Mouse (Mus musculus) CH12.LX (cell line): Measurements from ENCODE around the gene Dnajc4. TPM values are rescaled to one million over a fixed set of nuclear protein-coding genes. Genes with fewer than 3 reads are reported as not detected.

Experiments used
- DNase-seq: peaks from one replicate; pipeline ENCODE4 v3.0.0-alpha.2; 2013; ENCODE audit errors: extremely low read depth
- H3K27ac ChIP-seq: 2 replicates; pipeline ENCODE4 v1.5.1; 2012; ENCODE audit warnings: low read depth, mild to moderate bottlenecking, control low read depth, moderate library complexity; ENCODE audit not compliant: insufficient read depth
- H3K27me3 ChIP-seq: replicated peaks from 2 replicates; pipeline ENCODE3; 2012; ENCODE audit warnings: inconsistent platforms
- H3K36me3 ChIP-seq, 2 experiments: replicated peaks in 1 of 2; 2 replicates each; pipeline versions ENCODE3 to v1.6.1; 2012; ENCODE audit warnings: inconsistent platforms in 1 of 2, low read length in 1 of 2, mild to moderate bottlenecking in 1 of 2, mixed read lengths in 1 of 2, moderate library complexity in 1 of 2; ENCODE audit not compliant: control insufficient read depth in 1 of 2, insufficient read depth in 1 of 2
- H3K4me1 ChIP-seq, 2 experiments: 2 replicates each; pipeline ENCODE4 v1.6.1; 2012; ENCODE audit warnings: inconsistent platforms in 1 of 2, moderate library complexity in 1 of 2; ENCODE audit not compliant: insufficient read depth in 2 of 2, control insufficient read depth in 1 of 2
- H3K4me2 ChIP-seq: 2 replicates; pipeline ENCODE4 v1.6.1; 2012; ENCODE audit warnings: low read depth, mild to moderate bottlenecking, control low read depth; ENCODE audit not compliant: poor library complexity, insufficient read depth, severe bottlenecking
- H3K4me3 ChIP-seq, 3 experiments: fragments of 150-350 bp in 1 of 3; sonication (generic) in 1 of 3; replicated peaks in 1 of 3; 2 replicates each; pipeline versions ENCODE3 to v1.5.1; 2011 to 2012; ENCODE audit warnings: low read depth in 2 of 3, low read length in 2 of 3, mild to moderate bottlenecking in 2 of 3, moderate library complexity in 2 of 3, control low read depth in 1 of 3, improper control_type of control experiment in 1 of 3, inconsistent platforms in 1 of 3, mixed read lengths in 1 of 3; ENCODE audit not compliant: poor library complexity in 1 of 3
- H3K79me2 ChIP-seq: replicated peaks from 2 replicates; pipeline ENCODE4 v1.6.1; 2012; ENCODE audit warnings: mild to moderate bottlenecking, moderate library complexity; ENCODE audit not compliant: control insufficient read depth, poor library complexity, insufficient read depth, severe bottlenecking; ENCODE audit errors: extremely low read depth
- H3K9ac ChIP-seq: 2 replicates; pipeline ENCODE4 v1.6.1; 2012; ENCODE audit warnings: low read depth, mild to moderate bottlenecking, control low read depth, moderate library complexity; ENCODE audit not compliant: insufficient read depth
- H3K9me3 ChIP-seq: replicated peaks from 2 replicates; pipeline ENCODE3; 2012; ENCODE audit warnings: low read length, inconsistent platforms, mixed read lengths
- BHLHE40 ChIP-seq: IDR thresholded peaks from 2 replicates; pipeline ENCODE4 v1.6.1; 2011; ENCODE audit warnings: mild to moderate bottlenecking, low read depth, low read length, improper control_type of control experiment
- CHD2 ChIP-seq: IDR thresholded peaks from 2 replicates; pipeline ENCODE4 v1.6.1; 2011; ENCODE audit warnings: low read length, improper control_type of control experiment
- CTCF ChIP-seq, 2 experiments: IDR thresholded peaks in 1 of 2; conservative IDR thresholded peaks in 1 of 2; 2 replicates each; pipeline ENCODE4 v1.5.1; 2011 to 2012; ENCODE audit warnings: low read depth in 2 of 2, low read length in 2 of 2, improper control_type of control experiment in 1 of 2, inconsistent platforms in 1 of 2, mild to moderate bottlenecking in 1 of 2, moderate library complexity in 1 of 2
- E2F4 ChIP-seq: IDR thresholded peaks from 2 replicates; pipeline ENCODE4 v1.6.1; 2011; ENCODE audit warnings: low read depth, low read length, improper control_type of control experiment; ENCODE audit not compliant: insufficient replicate concordance
- ELF1 ChIP-seq: IDR thresholded peaks from 2 replicates; pipeline ENCODE4 v1.6.1; 2014; ENCODE audit warnings: low read depth, mild to moderate bottlenecking, inconsistent platforms, low read length, improper control_type of control experiment
- EP300 ChIP-seq: IDR thresholded peaks from 2 replicates; pipeline ENCODE4 v1.6.1; 2011; ENCODE audit warnings: low read length, improper control_type of control experiment
- ETS1 ChIP-seq: conservative IDR thresholded peaks from 2 replicates; pipeline ENCODE4 v1.6.1; 2012; ENCODE audit warnings: low read depth, mild to moderate bottlenecking, inconsistent platforms, low read length, improper control_type of control experiment, moderate library complexity
- HCFC1 ChIP-seq: IDR thresholded peaks from 2 replicates; pipeline ENCODE4 v1.6.1; 2012; ENCODE audit warnings: low read depth, mild to moderate bottlenecking, inconsistent platforms, low read length, improper control_type of control experiment
- JUN ChIP-seq: IDR thresholded peaks from 2 replicates; pipeline ENCODE4 v1.6.1; 2011; ENCODE audit warnings: low read depth, mild to moderate bottlenecking, low read length, improper control_type of control experiment, moderate library complexity; ENCODE audit not compliant: insufficient read depth
- JUND ChIP-seq: conservative IDR thresholded peaks from 2 replicates; pipeline ENCODE4 v1.6.1; 2011; ENCODE audit warnings: low read depth, low read length, improper control_type of control experiment
- KAT2A ChIP-seq: IDR thresholded peaks from 2 replicates; pipeline ENCODE4 v1.6.1; 2012; ENCODE audit warnings: low read length, improper control_type of control experiment, inconsistent platforms; ENCODE audit not compliant: insufficient replicate concordance
- MAFK ChIP-seq: IDR thresholded peaks from 2 replicates; pipeline ENCODE4 v1.6.1; 2011; ENCODE audit warnings: low read length, improper control_type of control experiment; ENCODE audit not compliant: insufficient replicate concordance
- MAX ChIP-seq: IDR thresholded peaks from 2 replicates; pipeline ENCODE4 v1.6.1; 2011; ENCODE audit warnings: low read length, improper control_type of control experiment
- MAZ ChIP-seq: IDR thresholded peaks from 2 replicates; pipeline ENCODE4 v1.6.1; 2012; ENCODE audit warnings: low read depth, mild to moderate bottlenecking, inconsistent platforms, low read length, improper control_type of control experiment, moderate library complexity
- MYC ChIP-seq: IDR thresholded peaks from 2 replicates; pipeline ENCODE4 v1.6.1; 2011; ENCODE audit warnings: low read depth, mild to moderate bottlenecking, improper control_type of control experiment, low read length
- NRF1 ChIP-seq: IDR thresholded peaks from 2 replicates; pipeline ENCODE4 v1.6.1; 2014; ENCODE audit warnings: low read depth, mild to moderate bottlenecking, inconsistent platforms, low read length, improper control_type of control experiment, moderate library complexity
- PAX5 ChIP-seq: IDR thresholded peaks from 2 replicates; pipeline ENCODE4 v1.6.1; 2012; ENCODE audit warnings: low read length, inconsistent platforms, mixed read lengths
- POLR2A ChIP-seq: IDR thresholded peaks from 2 replicates; pipeline ENCODE4 v1.6.1; 2011; ENCODE audit warnings: low read depth, mild to moderate bottlenecking, improper control_type of control experiment, low read length
- POLR2AphosphoS2 ChIP-seq: IDR thresholded peaks from 2 replicates; pipeline ENCODE4 v1.6.1; 2011; ENCODE audit warnings: low read depth, low read length, improper control_type of control experiment
- RAD21 ChIP-seq: IDR thresholded peaks from 2 replicates; pipeline ENCODE4 v1.6.1; 2011; ENCODE audit warnings: low read depth, mild to moderate bottlenecking, low read length, improper control_type of control experiment, moderate library complexity
- RCOR1 ChIP-seq: conservative IDR thresholded peaks from 2 replicates; pipeline ENCODE4 v1.6.1; 2012; ENCODE audit warnings: low read depth, mild to moderate bottlenecking, inconsistent platforms, low read length, improper control_type of control experiment
- SMC3 ChIP-seq: IDR thresholded peaks from 2 replicates; pipeline ENCODE4 v1.6.1; 2011; ENCODE audit warnings: low read depth, low read length, improper control_type of control experiment
- TBP ChIP-seq: conservative IDR thresholded peaks from 2 replicates; pipeline ENCODE4 v1.6.1; 2011; ENCODE audit warnings: low read depth, low read length, improper control_type of control experiment
- UBTF ChIP-seq: IDR thresholded peaks from 2 replicates; pipeline ENCODE4 v1.6.1; 2012; ENCODE audit warnings: low read depth, mild to moderate bottlenecking, inconsistent platforms, low read length, improper control_type of control experiment, moderate library complexity
- ZC3H11A ChIP-seq: IDR thresholded peaks from 2 replicates; pipeline ENCODE4 v1.6.1; 2012; ENCODE audit warnings: low read depth, mild to moderate bottlenecking, inconsistent platforms, low read length, improper control_type of control experiment
- ZKSCAN1 ChIP-seq: IDR thresholded peaks from 2 replicates; pipeline ENCODE4 v1.6.1; 2012; ENCODE audit warnings: low read depth, inconsistent platforms, low read length, improper control_type of control experiment, borderline replicate concordance
- ZNF384 ChIP-seq: IDR thresholded peaks from 2 replicates; pipeline ENCODE4 v1.6.1; 2012; ENCODE audit warnings: low read depth, low read length, improper control_type of control experiment, inconsistent platforms
- dilution Hi-C: fragments of 300-500 bp; cut with MboI; formaldehyde crosslinking; loops from 2 replicates; pipeline ENCODE4 v1.14.3; 2020; ENCODE audit warnings: low sequenced_read_pairs; ENCODE audit not compliant: extremely low pct_unique_long_range_greater_than_20kb, extremely low pct_ligation_motif_present
- in situ Hi-C: fragments of 300-500 bp; cut with MboI; formaldehyde crosslinking; loops from 3 replicates; pipeline ENCODE4 v1.14.3; 2019; ENCODE audit warnings: low sequenced_read_pairs, low pct_ligation_motif_present, low pct_unique_long_range_greater_than_20kb, mixed read lengths
- polyA plus RNA-seq: library from polyadenylated mRNA; unstranded; fragments of >175 nt; gene quantifications from 2 replicates; pipeline ENCODE4 v1.2.1, GENCODE M21; 2012; ENCODE audit warnings: low read depth; ENCODE audit not compliant: insufficient read length
- total RNA-seq, 2 experiments: library from RNA; depleted of rRNA; stranded (reverse); fragments of 300-350 nt in 1 of 2; fragments of >200 nt in 1 of 2; gene quantifications; 2 replicates each; pipeline ENCODE4 v1.2.3; 2012 to 2014

Dnajc4 gene
- total and polyA plus RNA-seq, 3 experiments = 6.2 to 13.9 (median 11.2) TPM

GRCm38 (mm10) chr19:6987061-6987903 is 5.1 kb downstream of the Dnajc4 start, which contains the start of gene Vegfb (continued):
- TF ChIP-seq ZKSCAN1 (no peak), POLR2A (peak; percentile 40; the same call in 1 of the 2 replicates), HCFC1 (no peak), TBP (no peak), KAT2A (no peak), PAX5 (no peak), UBTF (0 out of 2 replicates have a peak, but pooled peaks have one; percentile 52), RAD21 (no peak), BHLHE40 (peak; percentile 39; the same call in 1 of the 2 replicates), ZC3H11A (no peak)

- no peaks in the 10 kb centered on the region for H3K9me3 ChIP-seq
- H3K9ac ChIP-seq = peak overlapping the region; percentile 64; the same call in 1 of the 2 replicates
- peak overlapping the region; percentile 73 to 81 (median 76) for H3K4me3 ChIP-seq
- no peak for TF ChIP-seq CTCF (conservative IDR thresholded peaks at IDR 0.05 in 1 of 2, IDR thresholded peaks at IDR 0.05 in 1 of 2; ENCODE audit: low read depth in 2 of 2, low read length in 2 of 2)
- TF ChIP-seq UBTF = no peak
- no peak for TF ChIP-seq SMC3
- no peak for TF ChIP-seq RCOR1
- TF ChIP-seq EP300 = no peak
- TF ChIP-seq CHD2 = no peak
- no peak for TF ChIP-seq ETS1
- DNase-seq = no peak
- peak overlapping the region; percentile 53 for H3K4me2 ChIP-seq
- peaks cover 11 to 28% of the 10 kb centered on the region in 2 experiments for H3K4me1 ChIP-seq
- H3K27ac ChIP-seq = no peak overlapping the region
- dilution Hi-C loops = no loop called here
- no peaks in the 10 kb centered on the region for H3K27me3 ChIP-seq
- H3K79me2 ChIP-seq = no peaks in the 10 kb centered on the region
- in situ Hi-C loops = no loop called here
- H3K36me3 ChIP-seq = peaks cover 15 to 50% of the 10 kb centered on the region in 2 experiments
Measured at GRCm38 (mm10) chr19:6985951-6986708, 6.2 kb downstream of the Dnajc4 start.

- dilution Hi-C loops (no loop called here), in situ Hi-C loops (no loop called here)
- H3K79me2 ChIP-seq = no peaks in the 10 kb centered on the region
- H3K36me3 ChIP-seq = peaks cover 15 to 50% of the 10 kb centered on the region in 2 experiments
- H3K27me3 ChIP-seq = no peaks in the 10 kb centered on the region
- no peak overlapping the region for H3K9ac ChIP-seq
- no peak overlapping the region for H3K4me2 ChIP-seq
- H3K9me3 ChIP-seq = no peaks in the 10 kb centered on the region
- no peak overlapping the region for H3K27ac ChIP-seq
- H3K4me1 ChIP-seq = peaks cover 11 to 32% of the 10 kb centered on the region in 2 experiments
- no peak overlapping the region for H3K4me3 ChIP-seq
- no peak for DNase-seq
- TF ChIP-seq BHLHE40 = no peak
- TF ChIP-seq E2F4 = no peak
- no peak for TF ChIP-seq POLR2A
- TF ChIP-seq EP300 = no peak
- no peak for TF ChIP-seq ETS1
- TF ChIP-seq NRF1 = no peak
- no peak for TF ChIP-seq KAT2A
- TF ChIP-seq MAFK = no peak
- TF ChIP-seq MAX = no peak
- no peak for TF ChIP-seq MYC
- TF ChIP-seq ZC3H11A = no peak
- TF ChIP-seq MAZ = no peak
- TF ChIP-seq JUN = no peak
- no peak for TF ChIP-seq RCOR1
- TF ChIP-seq POLR2AphosphoS2 = no peak
- no peak for TF ChIP-seq ZNF384
- no peak for TF ChIP-seq ELF1
- no peak for TF ChIP-seq JUND
Measured at GRCm38 (mm10) chr19:6985300-6985699, 7.1 kb downstream of the Dnajc4 start.
